Mouse (Mus musculus) gastrocnemius, postnatal 10 days (tissue): Measurements from ENCODE around the gene Ifnk. TPM values are rescaled to one million over a fixed set of nuclear protein-coding genes. Genes with fewer than 3 reads are reported as not detected.

Experiments
- DNase-seq: peaks from one replicate; pipeline ENCODE4 v3.0.0; 2021; ENCODE audit warnings: mixed read lengths
- total RNA-seq, 2 experiments: library from RNA; stranded (reverse); gene quantifications; 2 replicates each; pipeline ENCODE4 v1.2.3; 2021

Ifnk gene
- total RNA-seq, 2 experiments from 2014 or later, result not detected

GRCm38 (mm10) chr4:35192725-35193124 lies 40.9 kb downstream of the Ifnk start:
- DNase-seq, result no peak

GRCm38 (mm10) chr4:35201700-35202099 lies 49.8 kb downstream of the Ifnk start:
- DNase-seq, result no peak

Other genes starting within 250 kb of the Ifnk start
- 1 to 10 TPM; 2.8 to 3.9 TPM for gene Mob3b, start 5.4 kb downstream of the Ifnk start, total RNA-seq
- gene C9orf72, start 74.1 kb downstream of the Ifnk start, total RNA-seq, result 1 to 10 TPM; 9.1 to 9.2 TPM